Mouse (Mus musculus) heart, adult 8-10 months (tissue): Measurements from ENCODE around the gene Igdcc3. TPM values are rescaled to one million over a fixed set of nuclear protein-coding genes. Genes with fewer than 3 reads are reported as not detected.

Experiments
- total RNA-seq, 4 experiments: library from RNA; stranded (reverse); gene quantifications; 2 replicates each; pipeline ENCODE4 v1.2.4; 2022

Igdcc3 gene
- total RNA-seq, 4 experiments from 2014 or later, result 0.09 to 0.19 TPM; not detected in 2

Other genes starting within 250 kb of the Igdcc3 start
- under 1 TPM; 0.09 to 0.20 (median 0.14) TPM for gene Slc24a1, start 189.6 kb upstream of the Igdcc3 start, total RNA-seq
- gene Ints14, start 180.3 kb upstream of the Igdcc3 start, total RNA-seq, result 10 to 100 TPM; 12.8 to 17.2 (median 14.2) TPM
- gene Hacd3, start 119.5 kb upstream of the Igdcc3 start, total RNA-seq, result 10 to 100 TPM; 14.6 to 19.0 (median 17.0) TPM
- 10 to 100 TPM; 52.8 to 59.9 (median 58.2) TPM for gene Dpp8, start 108.8 kb upstream of the Igdcc3 start, total RNA-seq
- gene Igdcc4, start 39.7 kb upstream of the Igdcc3 start, total RNA-seq, result 10 to 100 TPM; 13.3 to 17.9 (median 15.7) TPM
- gene Parp16, start 54.2 kb downstream of the Igdcc3 start, total RNA-seq, result 1 to 10 TPM; 3.4 to 4.5 (median 3.7) TPM
- 1 to 10 TPM; 1.5 to 2.8 (median 2.4) TPM for gene Cilp, start 124.0 kb downstream of the Igdcc3 start, total RNA-seq
- 100 to 1,000 TPM in 2 of 4 experiments, 10 to 100 TPM in 2; 82.7 to 113 (median 100) TPM for gene Clpx, start 153.1 kb downstream of the Igdcc3 start, total RNA-seq
- 10 to 100 TPM; 13.3 to 16.8 (median 16.0) TPM for gene Pdcd7, start 204.9 kb downstream of the Igdcc3 start, total RNA-seq
- gene Ubap1l, start 219.9 kb downstream of the Igdcc3 start, total RNA-seq, result under 1 TPM in 2 of 4 experiments, not detected in 2; 0.27 to 0.40 TPM